Mouse (Mus musculus) induced T-regulatory cell, adult 2 months (primary cell): ENCODE measurements at regions not wholly inside any gene's neighbourhood (a gene's known extent, or its start where the extent isn't known, plus 50 kb on each side); places are given as distances from the start of the nearest gene placed in this dataset.

Experiments
- DNase-seq: peaks from one replicate; pipeline ENCODE4 v3.0.0-alpha.2; 2012; ENCODE audit warnings: low read depth

DNA sequence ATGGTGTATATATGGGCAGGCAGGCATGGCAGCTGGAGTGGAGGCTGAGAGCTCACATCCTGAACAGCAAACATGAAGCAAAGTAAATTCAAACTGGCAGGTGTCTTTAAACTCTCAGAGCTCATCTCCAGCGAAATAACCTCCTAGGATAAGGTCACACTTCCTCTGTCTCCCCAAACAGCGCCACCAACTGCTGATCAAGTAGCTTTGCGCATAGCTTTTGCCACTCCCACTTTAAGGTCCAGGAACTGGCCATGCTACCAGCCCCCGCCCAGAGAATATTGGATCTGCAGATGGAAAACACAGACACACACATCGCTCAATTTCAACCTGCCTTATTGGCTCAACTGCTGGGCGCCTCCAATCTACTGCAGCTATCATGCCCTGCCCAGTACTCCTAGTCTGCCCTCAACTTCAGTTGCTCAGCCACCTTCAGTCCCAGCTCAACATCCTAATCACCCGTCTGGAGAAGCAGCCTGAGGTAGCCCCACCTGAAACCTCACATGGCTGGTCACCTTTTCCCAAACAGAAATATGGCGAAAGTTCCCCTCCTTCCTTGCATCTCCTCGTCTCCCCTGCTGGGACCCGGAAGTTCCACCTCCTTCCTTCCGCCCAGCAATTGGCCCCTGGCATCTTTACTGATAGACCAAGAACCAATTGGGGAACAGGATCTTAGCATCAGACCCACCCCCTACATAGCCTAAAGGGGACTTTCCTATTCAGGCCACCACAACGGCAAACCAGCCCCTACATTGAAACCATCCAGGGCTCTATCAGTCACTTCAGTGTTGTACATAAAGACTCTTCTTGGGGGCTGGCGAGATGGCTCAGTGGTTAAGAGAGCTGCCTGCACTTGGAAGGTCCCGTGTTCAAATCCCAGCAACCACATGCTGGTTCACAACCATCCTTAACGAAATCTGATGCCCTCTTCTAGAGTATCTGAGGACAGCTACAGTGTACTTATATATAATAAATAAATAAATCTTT, 70.4 kb upstream of the Slc38a4 start:
- DNase-seq = no peak

DNA sequence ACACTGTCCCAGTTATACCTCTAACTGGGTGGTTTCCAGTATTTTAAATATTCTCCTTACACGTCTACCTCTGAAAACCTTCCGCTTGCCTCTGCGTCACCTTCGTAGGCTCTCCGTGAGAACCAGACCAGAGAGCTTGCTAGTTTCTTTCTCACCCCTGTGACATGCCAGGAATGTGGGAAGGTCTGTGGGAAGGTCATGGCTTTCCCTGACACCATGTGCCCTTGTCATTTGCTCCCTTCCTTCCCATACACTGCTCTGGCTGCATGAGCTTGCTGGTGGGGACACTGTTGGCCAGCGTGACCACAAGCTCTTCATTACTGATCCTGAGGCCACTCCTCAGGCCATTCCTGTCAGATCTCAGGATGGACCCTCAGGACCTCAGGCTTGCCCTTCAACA, 66.5 kb upstream of the Slc38a4 start:
- DNase-seq = no peak

DNA sequence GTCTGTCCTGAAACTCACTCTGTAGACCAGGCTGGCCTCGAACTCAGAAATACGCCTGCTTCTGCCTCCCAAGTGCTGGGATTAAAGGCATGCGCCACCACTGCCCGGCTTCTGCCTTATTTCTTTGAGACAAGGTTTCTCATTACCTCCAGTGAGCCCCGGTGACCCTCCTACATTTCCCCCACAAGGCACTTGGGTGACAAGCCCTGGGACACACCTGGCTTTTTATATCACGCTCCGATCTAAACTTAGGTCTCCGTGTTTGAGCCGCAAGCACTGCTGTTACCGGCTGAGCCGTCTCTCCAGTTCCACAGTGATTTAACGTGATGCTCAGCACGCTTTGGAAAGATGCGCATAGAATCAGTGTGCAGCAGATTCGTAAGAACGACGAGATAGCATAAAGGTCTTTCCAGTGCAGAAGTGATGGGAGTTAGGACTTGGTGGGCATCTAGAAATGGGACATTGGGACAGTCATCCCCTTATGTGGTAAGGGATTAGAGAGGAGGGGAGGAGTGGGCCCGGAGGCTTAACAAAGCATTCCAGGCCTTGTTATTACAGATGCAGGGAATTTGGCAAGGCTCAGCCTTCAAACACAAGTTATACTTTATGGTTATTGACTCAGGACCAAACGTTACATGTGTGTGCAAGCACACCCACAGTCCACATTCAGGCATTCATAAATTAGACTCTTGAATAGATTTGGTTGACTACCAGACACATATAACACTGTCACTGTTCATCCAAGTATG, 56.9 kb upstream of the Slc38a4 start:
- no peak for DNase-seq

DNA sequence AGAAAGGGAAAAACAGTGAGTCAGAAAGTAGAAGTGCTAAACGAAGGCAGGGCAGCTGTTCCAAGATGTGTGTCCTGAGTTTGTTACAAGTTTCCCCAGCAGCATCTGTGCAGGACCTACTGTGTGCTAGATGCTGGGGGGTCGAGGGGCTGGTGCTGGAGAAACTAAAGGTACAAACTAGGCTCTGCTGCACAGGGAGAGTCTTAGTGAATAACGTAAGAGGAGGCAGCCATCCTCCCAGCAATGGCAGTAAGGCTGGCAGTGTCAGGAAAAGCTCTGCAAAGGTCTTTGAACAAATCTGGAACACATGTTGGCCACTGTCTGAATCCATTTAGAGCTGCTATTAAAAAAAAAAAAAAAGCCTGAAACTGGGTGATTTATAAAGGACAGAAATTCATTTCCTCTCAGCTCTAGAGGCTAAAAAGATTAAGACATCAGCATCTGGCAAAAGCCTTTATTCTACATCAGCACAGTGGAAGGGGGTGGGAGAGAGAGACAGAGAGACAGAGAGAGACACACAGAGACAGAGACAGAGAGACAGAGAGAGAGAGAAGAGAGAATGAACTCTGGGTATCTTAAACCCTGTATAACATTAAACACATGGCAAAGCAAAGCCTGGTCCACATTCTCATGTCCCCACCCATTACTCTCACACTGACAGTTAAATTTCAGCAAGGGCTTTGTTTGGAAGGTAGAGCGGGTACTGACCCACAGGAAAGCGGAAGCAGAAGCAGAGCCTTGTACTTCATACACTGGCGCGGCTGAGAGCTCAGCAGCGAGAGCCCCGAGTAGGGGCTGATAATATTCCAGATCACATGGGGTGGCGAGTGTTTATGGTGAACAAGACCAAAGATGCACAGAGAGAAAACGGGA, 55.8 kb upstream of the Slc38a4 start:
- DNase-seq = no peak

DNA sequence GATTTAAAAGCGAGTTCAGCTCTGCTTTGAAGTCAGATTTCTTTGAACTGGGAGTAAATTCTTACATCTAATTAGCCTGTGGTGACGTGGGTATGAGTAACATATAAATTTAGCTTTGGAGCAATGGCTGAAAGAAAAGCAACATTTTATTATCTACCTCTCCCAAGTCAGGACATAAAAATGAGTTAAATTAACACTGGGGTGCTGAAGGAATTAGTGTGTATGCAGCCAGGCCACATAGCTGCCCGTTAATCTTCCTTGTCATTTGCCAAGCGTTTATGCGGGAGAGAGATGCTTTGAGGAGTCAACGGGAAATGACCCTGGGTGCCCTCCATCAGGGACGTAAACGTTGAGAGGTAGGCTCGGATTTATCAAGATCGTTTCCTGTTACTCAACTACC, 52.0 kb upstream of the Slc38a4 start:
- DNase-seq = no peak

DNA sequence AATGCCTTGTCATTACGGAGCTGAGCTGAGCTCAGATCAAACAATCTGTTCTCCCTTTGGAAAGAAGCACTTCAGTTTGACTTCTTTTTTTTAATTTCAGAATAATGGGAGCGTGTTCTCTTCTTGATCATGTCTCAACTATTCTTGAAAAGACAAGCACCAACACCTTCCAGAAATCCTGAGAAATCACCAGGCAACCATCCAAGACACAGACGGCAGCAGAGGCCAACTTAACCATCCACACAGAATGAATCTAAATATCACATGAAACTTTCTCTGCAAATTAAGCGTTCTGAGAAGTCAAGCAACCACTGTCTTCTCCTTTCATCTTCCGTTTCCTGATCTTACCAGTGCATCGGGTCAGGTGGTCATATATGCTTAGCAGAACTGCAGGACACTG, 50.8 kb upstream of the Slc38a4 start:
- no peak for DNase-seq
